Mouse (Mus musculus): ENCODE results near the gene Pgrmc2.
A peak's percentile ranks its signal among the peaks of the same experiment; 100 is the strongest.

Pgrmc2 gene

DNA sequence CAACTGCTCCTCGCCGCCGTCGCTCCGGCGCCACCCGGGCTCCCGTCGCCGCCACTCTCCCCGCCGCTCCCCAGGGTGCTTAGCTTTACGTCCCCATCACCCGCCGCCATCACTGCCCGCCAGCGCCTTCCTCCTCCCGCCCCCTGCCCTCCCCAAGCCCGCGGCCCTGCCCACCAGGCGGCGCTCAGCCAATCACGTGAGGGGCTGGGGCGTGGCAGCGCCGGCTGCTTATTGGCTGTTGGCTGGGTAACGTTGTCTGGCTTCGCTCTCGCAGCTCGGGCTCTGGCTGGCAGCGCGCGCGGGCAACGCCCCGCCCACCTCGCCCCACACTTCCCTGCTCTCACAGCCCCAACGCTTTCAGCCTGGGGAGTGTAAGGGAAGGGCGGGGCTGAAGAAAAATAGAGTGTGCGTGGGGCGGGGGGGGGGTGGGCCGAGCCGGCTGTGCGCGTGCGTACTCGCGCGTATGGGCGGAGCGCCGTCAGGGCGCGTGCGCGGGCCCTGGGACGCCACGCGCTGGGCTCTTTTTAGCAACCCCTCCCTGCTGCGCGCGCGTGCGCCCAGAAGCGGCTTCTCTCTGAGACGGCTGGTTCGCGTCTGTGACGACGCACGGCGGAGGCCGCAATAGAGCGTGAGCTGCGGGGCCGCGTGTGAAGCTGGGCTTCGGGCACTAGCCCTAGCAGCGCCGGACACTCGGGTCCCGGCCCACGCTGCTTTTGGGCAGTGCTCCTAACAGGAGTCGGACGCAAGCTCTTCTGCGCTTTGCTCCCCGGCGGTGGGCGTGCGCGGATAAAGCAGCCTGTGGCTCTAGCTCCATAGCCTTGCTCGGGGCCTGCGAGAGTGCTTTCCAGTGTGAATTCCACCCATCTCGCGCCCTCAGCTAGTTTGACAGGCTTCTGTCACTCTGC, at the start of gene Pgrmc2:
Gene Pgrmc2 (minus strand): TSS at position 162 of the 905 bp plus-strand sequence.
- DNase-seq (ENCODE audit: low spot score): peak; percentile 96

DNA sequence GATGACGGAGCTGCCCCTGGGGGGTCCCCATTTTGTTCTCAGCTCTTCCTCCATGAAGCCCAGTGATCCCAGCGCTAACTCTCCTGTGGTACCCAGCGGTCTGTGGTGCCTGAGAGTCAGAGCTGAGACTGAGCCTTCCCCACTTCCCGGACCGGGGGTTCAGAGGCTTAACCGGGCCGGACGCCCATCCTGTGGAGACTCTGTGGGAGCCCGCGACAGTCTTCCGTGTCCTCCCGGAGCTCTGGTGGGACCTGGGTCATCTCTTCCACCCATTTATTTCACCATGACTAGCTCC, 41.1 kb upstream of the Pgrmc2 start:
- no peak for DNase-seq (ENCODE audit: low spot score)

DNA sequence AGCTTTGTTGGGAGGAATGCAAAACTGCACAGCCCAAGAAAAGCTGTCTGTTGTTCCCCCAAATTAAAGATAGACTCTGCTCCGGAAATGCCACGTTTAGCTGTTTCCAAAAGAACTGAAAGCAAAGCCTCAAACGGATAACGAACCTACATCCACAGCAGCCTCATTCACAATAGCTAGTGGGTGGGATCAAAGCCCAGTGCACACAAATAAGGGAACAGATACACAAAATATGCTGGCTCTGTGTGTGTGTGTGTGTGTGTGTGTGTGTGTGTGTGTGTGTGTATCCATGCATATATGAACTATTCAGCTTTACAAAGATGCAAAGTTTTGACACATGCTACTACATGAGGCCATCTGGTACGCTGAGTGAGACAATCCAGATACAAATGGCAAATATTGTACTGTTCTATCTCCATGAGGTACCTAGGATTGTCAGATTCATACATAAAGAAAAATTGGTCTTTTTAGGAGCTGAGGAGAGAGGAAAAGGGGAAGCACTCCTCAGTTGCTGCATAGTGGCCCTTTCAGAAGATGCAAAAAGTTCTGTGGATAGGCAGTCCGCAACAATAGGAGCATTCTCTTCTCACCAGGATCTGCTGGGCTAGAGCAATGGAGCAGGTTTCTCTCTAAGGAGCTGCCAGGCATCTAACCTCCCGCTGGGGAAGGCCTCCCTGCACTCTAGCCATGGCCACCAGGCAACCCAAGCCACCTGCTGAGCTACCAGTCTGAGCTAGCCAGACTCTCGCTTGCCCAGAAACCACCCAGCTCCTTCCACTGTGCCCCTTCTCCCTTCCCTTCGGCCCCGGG, 40.5 kb upstream of the Pgrmc2 start:
- DNase-seq (ENCODE audit: low spot score): no peak

DNA sequence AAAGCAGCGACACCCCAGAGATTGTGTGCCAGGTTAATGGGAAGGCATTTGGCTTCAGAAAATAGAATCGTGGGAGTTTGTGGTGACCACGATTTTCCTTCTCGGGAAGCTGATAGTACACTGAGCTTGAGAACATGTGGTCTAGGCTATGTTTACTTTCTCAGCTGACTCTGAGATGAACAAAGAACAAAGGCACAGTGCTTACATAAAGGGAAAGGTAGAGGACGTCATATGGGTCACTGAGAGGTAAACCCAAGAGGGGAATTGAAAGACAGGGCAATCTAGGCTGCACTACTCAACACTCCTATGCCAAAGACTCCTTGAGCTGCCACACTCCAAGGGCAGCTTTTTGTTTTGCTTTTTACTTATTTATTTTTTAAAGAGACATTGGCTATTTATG, 35.3 kb upstream of the Pgrmc2 start:
- DNase-seq (ENCODE audit: low spot score): no peak

DNA sequence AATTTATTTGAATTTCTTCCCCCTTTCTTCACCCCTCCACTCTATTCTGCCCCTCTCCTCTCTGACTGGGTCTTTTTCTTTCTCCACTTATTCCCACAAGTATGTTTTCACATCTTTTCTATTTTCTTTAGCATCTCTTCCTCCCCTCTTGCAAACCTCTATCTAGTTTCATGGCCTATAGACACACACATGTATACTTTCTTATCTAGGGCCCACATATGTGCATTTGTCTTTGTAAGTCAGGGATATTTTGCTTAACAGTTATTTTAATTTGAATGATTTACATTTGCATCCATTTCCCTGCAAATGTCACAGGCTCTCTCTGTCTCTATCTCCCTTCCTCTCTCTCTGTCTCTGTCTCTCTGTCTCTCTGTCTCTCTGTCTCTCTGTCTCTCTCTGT, 34.6 kb upstream of the Pgrmc2 start:
- no peak for DNase-seq (ENCODE audit: low spot score)

DNA sequence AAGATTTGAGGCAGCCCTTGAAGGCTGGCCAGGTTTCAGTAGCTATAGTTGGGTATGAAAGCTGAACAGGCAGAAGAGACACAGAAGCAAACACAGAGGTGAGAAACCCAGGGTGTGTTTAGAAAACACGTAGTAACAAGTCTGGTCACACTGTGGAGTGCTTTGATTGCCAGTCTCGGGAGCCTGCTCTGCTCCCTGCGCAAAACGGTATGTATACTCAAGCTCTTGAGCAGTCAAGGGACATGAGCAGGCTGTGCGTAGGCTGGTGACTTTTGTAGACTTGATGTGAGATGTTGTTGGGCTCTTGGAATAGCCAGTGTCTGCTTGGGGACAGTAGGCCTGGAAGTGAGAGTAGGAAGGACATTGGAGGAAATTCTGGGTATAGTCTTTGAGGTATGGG, 30.3 kb upstream of the Pgrmc2 start:
- no peak for DNase-seq (ENCODE audit: low spot score)

DNA sequence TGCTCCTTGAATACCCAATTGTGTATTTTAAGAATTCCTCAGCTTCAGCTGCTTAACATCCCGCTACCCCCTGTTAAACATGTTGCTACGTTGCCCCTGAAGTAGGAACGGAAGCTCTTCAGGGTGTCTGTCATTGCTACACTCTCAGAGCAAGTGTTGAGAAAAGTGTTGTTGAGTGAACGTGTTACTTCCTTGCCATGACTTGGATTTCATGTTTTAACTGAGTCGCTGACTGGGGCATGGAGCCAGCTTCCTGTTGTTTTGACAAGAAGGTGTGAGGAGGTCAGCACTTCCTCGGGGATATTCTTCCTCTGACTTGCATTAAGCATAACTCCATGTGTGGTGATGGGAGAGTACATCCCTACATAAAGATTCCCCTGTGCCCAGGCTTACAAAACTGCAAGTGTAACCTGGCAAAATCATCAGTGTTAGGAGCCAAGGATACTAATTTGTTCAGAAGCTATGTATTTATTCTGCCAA, 25.5 kb upstream of the Pgrmc2 start:
- no peak for DNase-seq (ENCODE audit: low spot score)

DNA sequence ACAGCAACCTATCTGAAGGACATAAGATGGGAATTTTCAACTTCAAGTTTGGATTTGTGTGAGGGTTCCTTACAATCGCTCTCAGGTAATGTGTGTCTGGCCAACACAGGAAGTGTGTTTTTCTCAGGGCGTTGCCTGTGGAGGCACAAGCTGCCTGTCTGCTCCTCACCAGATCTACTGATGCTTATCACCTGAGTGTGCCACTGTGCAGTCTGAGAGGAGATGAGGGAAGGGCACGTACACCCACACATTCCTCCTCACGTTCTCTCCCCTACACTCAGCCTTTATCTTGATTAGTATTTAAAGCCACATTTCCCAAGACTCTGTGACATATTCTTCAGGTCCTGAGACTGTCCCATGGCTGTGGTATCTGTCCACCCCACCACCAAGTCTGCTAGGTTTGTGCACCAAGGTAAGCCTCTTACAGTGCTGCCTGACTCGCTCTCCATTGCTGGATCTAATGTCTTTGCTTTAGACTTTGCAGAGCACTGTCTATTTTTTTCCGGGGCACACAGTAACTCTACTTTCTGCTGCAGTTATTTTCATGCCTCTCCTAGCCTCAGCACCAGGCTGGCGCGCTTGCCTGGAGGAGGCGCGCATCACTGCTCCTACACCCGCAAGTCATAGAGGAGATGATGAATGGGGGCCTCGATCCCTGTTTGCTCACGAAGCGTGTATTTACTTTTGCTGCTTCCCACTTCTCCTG, 24.9 kb upstream of the Pgrmc2 start:
- no peak for DNase-seq (ENCODE audit: low spot score)

DNA sequence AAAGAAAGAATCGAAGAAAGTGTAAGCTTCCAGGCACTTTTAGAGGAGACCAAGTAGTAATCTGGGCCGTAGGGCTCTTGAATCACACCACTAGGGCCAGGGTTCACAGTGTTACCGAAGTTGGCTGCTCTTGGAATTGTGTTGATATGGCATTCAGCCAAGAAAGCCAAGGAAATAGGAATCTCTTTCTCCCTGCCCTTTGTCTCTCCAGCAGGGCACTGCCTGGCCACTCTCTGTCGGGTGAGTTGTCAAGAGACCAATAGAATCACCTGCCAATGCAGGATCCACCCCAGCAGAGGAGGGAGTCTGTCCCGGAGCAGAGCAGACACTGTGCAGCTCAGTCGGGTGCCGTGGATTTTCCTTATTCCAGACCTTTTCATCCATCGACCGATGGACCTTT, 19.1 kb upstream of the Pgrmc2 start:
- DNase-seq (ENCODE audit: low spot score): no peak

DNA sequence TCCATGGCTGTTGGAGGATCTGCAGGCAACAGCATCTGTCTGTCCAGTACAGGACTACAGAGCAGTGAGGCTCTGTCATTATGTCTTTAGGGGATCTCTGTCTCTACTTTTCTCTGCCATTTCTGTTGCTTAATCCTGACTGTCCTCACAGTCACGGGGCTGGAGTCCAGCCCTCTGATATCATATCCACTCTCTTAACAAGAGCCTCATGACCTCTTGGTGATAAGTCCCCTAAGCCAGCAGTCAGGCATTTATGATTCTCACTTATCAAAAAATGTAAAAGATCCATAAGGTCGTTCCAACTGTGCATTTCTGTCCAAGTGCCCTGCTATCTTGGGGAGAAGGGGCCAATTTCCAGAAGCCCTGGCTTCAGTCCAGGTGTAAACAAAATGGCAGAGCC, 17.3 kb upstream of the Pgrmc2 start:
- DNase-seq (ENCODE audit: low spot score): no peak

DNA sequence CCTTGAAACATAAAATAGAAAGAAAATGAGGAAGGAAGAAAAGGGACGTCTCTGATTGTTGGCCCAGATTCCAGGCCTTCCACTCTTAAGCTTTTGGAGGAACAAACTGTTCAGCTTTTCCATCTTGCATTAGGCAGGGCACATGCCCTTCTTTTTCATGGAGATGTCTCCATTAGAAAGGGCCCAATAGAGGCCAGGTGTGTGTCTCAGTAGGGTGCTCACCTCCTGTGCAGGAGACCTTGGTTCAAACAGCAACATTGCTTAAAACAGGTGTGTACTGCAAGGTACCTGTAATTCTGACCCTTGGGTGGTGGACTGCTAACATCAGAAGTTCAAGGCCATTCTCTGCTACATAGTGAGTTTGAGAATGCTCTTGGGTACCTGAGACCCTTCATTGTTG, 16.8 kb upstream of the Pgrmc2 start:
- DNase-seq (ENCODE audit: low spot score): no peak

DNA sequence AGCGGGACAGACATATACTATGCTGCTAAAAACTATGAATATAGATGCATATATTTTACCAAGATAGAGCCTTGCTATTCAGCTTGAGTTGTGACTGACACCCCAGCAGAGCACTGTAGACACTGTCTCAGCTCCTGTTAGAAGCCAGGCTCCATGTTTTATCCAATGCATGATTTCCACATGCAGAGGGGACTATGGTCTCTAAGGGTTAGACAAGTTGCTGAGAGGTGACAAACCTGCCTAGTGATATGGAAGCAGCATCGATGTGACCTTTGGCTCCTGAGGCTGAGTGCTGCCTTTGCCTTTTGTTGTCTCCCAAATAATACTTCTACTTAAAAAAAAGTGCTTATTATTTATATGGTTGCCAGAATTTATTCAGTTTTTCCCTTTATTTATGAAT, 10.4 kb upstream of the Pgrmc2 start:
- DNase-seq (ENCODE audit: low spot score): no peak

DNA sequence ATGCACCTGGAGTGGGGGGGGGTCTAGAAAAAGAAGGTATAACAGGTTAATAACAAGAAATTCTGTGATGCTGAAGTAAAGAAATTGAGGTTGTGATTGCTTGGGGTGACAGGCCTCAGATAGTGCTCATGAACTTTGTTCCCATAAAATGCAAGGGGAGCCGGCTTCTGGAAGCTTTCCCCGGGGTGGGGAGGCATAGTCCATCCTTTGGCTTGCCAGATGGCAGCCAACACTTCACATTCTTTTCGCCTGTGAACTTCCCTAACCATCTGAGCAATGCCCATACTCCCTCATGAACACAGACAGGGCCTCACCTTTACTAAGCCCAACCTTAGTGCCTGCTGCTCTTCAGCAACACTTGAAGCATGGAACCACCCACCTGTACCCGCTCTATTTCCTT, 9.5 kb upstream of the Pgrmc2 start:
- no peak for DNase-seq (ENCODE audit: low spot score)

DNA sequence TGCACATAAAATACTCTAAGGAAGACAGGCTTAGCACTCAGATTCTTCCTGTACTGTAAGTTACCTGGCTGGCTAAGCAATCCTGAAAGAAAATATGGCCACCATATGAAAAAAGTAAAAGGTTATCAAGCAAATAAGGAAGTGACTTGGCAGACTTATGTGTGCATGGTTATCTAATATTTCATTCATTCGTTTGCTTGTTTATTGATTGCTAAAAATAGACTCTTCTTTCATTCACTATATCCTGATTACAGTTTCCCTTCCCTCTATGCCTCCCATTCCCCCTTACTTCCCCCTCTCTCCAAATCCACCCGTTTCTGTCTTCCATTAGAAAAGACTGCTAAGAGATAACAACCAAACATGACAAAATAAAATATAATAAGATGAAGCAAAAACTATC, 8.0 kb upstream of the Pgrmc2 start:
- DNase-seq (ENCODE audit: low spot score): no peak

DNA sequence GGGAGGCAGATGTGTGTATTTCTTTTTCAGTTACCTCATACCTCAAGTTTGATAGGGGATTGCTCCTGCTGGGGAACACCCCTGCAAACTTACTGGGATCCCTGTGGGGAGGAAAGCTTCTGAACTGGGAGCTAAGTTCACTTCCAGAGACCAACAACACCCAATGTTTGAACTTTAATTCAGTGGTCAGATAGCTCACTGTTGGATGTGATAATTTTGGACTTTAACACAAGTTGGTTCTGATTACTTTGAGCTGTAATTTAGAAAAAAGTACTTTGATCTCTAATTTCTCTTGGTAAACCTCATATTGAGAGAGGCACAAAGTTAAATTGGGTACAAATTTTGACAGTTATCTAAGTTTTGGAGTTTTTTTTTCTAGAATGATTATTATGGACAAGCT, 4.2 kb upstream of the Pgrmc2 start:
- DNase-seq (ENCODE audit: low spot score): no peak

DNA sequence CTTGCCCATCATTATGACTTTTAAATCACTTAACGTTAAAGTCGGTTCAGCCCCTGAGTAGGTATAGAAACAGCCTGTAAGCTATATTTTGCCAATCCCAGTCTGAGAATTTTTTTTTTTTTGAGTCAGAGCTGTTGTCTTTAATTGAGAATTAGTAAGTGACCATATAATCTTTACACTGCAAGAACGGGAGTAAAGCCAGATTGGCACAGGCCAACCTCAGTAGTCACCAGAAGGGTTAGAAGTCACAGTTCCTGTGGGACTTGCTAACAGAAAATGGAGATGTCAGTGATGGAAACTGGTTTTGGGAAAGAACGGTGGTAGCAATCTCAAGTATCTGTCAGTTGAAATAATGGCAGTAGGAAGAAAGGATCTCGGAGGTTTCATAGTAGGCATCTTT, 1.6 kb upstream of the Pgrmc2 start:
- no peak for DNase-seq (ENCODE audit: low spot score)

DNA sequence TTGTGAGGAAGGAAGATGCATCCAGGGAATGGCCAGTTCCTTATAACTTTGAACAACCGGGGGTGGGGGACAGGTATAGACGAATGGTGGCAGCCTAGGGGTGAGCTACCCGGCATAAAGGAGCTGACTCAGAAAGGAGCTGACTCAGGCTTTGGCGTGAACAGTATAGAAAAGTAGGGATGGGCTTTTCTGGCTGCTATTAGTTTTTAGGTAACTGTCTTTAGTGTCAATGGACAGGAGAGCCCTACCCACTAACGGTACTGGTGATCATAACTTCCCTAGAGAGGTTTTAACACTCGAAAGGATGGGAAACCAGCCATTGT, 905 bp upstream of the Pgrmc2 start:
- no peak for DNase-seq (ENCODE audit: low spot score)

DNA sequence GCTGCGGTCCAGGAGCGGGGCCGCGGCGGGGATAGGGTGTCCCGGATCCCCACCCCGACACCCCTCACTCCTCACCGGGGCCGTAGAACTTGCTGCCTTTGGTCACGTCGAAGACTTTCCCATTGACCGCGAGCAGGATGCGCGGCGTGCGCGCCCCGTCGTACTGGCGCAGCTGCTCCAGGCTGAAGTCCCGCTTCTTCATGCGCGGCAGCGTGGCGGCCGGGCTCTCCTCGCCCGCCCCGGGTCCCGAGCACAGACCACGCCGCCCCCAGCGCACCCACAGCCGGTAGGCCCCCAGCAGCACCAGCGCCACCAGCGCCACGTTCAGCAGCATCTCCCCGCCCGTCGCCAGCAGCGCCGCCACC, 344 bp downstream of the Pgrmc2 start:
- DNase-seq (ENCODE audit: low spot score): no peak

DNA sequence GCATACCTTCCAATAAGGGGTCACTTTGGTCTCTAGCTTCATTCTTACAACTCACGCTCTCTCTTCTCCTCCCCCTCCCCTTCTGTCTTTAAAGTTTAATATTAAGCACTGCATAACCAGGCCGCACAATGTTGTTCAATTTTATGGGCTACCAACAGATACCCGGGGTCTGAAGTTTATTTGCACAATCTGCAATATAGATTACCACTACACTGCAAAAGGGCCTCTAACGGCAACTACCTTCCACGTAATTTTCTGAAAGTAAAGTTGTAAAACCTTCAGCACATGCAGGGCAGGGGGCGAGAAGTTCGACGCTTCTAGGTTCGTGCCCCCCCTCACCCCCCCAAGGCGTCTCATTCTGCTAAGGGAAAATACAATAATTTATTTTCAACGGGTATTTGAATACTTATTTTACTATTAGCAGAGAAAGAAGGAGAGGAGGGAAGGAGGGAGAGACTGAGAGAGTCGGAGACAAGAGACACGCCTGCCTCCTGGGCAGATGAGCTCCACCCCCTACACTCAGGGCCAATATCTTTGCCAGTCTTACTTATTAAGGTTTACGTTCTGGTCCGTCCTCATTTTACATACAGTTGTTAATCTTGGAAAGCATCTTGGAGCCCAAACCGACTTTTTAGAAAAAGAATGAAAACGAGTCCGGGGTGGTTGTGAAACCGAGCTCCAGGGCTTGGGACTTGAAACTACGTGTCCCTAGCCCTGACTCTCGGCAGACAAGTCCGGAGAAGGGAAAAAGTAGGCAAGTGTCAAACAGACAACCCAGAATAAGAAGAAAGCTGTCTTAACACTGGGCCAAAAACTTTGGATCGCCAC, 1.2 kb downstream of the Pgrmc2 start:
- peak; percentile 3 for DNase-seq (ENCODE audit: low spot score)

DNA sequence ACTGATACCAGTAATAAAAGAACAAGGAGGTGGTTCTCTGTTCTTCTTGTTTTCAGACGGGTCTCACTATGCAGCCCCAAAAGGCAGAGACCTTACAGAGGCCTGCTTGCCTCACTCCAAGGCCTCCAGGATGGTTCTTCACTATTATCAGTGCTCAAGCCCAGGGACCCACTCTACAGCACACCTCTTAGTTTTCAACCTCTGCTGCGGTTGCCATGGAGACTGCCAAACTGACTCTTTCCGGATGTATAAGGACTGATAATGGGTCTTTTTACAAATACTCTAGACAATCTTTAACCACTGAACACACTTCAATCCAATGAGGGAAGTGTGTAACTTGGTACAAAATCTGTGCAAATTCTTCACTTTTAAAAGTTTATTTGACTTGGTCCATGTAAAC, 2.1 kb downstream of the Pgrmc2 start:
- DNase-seq (ENCODE audit: low spot score): no peak

DNA sequence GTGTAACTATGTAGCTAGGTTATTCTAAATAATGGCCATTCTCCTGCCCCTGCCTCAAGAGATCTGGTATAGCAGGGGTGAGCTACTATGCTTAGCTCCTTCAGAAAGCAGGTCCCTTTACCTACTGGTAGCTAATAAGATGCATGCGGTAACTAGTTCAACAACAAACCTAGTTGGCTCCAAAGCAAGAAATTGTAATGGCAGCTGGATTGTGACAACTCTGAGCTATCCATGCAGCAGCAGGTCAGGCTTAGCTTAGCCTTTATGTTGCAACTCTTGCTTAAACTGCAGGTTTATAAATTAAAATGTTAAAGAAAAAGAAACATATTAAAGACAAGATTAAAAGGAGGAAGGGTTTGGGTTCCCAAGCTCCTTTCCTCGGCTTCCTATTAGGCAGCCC, 4.2 kb downstream of the Pgrmc2 start:
- DNase-seq (ENCODE audit: low spot score): no peak

DNA sequence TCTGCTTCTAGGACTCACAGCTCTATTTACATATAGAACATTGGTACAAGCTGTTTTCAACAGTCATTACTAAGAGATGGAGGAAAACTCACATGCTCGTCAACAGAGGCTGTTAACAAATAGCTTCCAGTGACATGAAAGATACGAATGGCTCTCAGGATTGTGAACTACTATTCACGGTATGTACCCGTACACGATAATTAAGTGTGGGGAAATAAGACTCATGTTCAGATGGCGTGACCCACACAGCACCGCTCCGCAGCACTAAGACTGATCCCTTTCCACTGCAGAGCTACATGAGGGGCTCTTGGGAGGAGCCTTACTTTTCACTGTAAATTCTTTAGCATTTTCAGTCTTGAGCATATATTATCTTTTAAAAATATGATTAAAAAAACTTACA, 7.5 kb downstream of the Pgrmc2 start:
- DNase-seq (ENCODE audit: low spot score): no peak
